Mouse (Mus musculus) spleen, postnatal 4 days (tissue): ENCODE measurements around the gene Ccdc190.

Experiments
- DNase-seq, 2 experiments: peaks; one replicate each; pipeline ENCODE4 v3.0.0; 2022; ENCODE audit warnings: low spot score in 2 of 2

Gene Ccdc190

DNA sequence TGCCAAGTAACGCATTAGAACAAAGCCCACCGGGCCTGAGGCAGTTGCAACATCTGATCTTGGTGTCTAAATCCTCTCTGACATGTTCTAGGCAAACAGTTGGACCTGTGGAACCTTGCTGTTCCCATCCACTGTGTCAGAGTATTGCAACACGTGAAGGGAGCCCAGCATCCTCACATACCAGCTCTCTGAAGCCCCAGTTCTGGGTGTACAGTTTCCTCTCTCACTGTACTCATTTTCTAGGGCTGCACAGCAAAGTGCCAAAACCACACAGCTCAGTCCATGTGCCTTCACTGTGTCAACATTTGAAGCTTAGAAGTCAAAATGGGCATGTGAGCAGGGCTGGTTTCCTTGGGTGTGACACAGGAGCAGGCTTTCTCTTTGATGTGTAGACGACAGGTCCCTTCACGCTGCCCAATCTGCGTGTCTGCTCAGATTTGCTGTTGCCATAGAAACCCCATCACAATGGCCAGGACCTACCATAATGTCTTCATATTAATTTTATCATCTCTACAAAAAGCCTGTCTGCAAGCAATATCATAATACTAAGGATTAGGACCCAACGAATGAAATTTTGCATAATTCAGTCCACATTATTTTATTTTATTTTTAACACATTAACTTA is 3.8 kb downstream of the Ccdc190 start:
- DNase-seq: no peak

DNA sequence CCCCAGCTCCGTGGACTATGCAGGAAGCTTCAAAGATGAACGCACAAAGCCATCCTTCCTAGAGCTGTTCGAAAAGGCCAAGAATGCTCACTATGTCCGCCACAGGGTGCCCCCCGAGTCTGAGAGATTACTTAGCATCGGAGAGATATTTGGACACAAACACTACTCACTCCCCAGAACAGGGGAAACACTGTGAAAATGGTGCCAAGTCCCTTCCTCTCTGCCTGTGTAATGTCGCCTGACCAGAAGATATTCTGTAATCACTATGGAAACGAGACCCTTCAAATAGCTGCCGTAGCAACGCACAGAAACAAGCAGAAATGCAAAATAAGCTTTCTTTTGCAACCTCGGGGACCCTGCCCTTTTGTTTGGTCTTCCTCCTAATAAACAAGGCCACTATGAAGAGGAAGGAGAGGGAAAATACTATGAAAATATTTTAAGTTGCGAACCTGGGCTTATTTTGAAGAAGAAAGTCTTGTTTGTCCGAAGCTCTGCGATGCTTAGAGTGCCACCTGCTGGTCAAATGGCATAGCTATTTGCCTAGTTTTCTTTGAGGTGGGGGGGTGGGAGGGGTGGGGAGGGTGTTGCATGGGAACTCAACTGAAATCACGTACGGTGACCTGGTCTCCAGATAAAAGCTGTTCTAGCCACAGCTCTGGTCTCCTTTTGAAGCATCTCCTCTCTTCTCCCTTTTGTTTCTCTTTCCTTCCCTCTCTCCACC is 5.7 kb downstream of the Ccdc190 start:
- peak in 1 of 2 experiments; percentile 68 for DNase-seq

DNA sequence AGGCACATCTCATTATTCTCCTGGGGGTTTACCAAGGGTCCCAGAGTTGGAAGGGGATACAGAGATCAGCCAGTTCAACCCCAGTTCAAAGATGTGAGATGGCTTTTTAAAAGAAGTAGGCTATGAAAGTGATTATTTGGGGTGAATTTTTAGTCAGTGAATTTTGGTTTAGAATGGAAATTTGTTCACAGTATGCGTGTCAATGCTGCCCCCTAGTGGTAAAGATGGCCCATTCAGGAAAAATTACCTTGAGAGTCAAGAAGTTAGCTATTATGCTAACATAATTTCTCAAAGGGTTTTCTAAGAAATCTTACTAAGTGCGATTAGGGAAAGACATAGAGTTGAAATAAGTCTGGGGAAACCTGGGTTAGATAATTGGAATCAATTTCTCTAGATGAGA is 10.9 kb downstream of the Ccdc190 start:
- no peak for DNase-seq

DNA sequence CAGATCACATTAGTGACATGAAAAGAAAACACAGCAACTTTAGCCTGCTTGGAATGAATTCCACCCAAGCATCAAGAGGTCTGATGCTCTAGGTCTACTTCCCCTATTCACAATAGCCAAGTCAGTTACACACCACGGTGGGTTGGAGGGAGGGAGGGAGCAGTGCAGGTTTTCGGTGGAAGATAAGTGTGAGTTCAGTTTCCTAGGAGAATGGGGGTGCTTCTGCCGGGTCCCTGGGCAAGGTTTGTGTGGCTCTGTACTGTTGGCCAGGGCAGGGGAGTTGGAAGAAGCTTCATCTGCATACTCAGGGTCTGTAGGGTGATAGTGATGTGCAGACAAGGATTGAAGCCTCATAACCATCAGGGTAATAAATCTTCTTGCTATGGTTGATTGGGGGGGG is 17.6 kb downstream of the Ccdc190 start:
- no peak for DNase-seq

DNA sequence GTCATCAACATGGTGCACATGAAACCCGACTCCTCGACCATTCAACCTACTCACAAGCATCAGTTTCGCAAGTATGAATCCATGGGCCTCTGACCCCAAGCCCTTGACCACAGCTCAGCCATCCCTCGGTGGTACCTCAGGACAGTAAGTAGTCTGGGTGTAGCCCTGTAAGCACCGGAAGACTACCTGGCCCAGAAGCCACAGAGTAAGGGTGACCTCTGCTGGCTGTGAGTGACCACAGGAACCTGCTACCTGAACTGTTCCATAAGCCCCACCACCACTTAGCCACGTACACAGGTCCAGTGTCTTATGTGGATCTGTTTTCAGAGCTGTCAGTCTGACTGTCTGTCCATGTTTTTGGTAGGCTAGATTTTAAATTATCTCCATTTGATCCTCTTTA is 19.2 kb downstream of the Ccdc190 start:
- DNase-seq: no peak

DNA sequence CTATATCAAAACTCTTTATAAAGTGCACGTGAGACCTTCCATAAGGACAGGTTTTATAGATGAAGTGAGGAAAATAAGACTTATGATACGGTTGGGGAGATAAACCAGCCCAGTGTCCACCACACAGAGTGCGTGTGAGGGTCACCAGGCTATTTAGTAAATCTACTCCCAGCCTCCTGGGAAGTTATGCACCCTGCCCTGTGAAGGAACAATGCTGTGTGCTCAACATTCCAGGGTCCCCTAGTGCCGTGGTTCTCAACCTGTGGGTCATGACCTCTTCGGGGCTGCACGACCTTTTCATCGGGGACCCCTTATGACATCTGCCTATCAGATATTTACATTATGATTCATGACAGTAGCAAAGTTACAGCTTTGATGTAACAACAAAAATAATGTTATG is 19.8 kb downstream of the Ccdc190 start:
- no peak for DNase-seq

DNA sequence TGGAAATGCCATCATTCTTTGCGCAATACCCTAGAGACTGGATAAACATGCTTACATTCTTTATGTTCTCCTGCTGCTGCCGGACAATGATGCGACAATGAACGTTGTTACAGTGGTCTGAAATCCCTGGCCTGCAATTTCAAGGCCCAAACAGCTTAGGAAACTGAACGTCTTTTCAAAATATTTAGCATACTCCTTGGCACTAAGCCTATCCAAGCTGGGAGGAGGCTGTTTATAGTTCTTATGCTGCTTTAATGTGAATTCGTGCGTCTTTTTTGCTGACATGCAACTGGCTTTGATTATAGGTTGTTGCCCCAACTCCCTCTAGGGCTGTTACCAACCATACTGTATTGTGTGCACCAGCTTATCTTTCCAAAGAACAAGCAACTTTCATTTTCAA is 20.4 kb downstream of the Ccdc190 start:
- DNase-seq: no peak

DNA sequence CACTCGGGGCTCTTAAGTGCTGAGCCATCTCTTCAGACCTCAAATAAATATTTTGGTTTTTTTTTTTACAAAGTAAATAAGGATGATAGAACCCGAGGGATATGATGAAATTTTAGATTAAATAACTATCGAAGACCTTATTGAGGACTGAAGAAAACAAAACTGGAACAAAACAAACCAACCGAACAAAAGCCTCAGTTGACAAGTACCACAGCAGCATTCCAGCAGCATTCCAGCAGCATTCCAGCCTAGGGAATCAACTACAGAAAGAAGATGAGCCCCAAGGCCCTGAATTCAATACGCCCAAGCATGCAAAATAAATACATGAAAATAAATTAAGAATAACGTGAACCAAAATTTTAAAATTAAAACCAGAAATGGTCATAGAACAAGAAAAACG is 21.5 kb downstream of the Ccdc190 start:
- no peak for DNase-seq

DNA sequence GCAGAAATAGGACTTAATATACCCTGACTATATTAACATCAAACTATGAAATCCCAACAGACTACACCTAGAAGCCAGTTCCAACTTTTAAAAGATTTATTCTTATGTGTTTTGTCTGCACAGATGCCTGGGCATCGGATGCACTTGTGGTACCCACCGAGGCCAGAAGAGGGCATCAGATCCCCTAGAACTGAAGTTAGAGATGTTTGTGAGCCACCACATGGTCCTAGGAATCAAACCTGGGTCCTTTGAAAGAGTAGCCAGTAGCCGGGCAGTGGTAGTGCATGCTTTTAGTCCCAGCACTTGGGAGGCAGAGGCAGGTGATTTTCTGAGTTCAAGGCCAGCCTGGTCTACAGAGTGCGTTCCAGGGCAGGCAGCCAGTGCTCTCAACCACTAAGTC is 22.2 kb downstream of the Ccdc190 start:
- no peak for DNase-seq

DNA sequence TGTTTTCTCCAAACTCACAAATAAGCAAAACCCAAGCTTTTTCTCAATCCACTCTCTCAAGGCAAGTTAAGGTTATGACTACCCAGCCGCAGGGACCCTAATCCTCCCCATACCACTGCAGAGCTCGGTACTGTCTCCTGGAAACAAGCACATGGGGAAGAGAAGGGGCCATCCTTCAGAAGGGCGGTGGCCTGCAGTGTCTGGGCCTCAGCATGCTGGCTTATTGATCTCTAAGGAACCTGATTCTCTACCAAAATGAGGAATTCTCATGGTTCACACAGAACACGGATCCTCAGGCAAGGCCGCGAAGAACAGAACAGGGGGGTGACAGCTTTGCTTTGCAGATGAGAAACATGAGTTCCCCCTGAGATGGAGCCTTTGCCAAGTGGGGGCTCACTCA is 23.1 kb downstream of the Ccdc190 start:
- no peak for DNase-seq

DNA sequence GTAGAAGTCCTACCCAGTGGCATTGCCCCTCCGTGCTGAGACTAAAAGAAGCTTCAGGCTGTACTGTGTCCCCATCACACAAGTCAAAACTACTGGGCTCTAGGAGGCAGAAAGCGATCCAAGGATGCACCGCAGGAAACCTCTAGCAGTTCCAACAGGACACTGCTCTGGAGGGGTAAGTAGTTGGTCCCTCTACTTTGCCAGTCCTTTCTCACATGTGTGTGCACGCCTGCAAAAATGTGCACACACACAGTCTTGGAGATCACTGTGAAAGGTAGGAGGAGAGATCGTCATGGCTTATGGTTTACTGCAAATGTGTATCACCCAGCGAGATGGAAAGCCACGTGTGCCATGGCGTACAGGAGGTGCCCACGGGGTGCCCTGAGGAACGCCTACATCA is 24.2 kb downstream of the Ccdc190 start:
- DNase-seq: no peak

DNA sequence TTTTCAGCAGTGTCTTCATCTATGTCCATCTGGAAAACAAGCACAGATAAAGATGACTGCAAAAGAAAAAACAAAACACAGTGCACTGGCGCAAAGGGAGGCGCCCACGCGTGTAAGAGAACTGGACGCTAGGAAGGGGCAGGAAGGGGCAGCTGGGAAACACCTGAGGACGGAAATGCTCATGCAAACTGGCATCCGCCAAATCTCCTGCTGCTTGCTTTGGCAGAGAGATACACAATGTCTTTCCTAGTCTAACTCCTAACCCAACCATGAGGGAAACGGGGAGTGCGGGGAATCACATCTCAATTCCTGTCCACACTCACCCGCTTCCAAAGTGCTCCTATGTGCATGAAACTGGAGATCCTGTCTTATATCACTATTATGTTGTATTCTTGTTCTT is 24.7 kb downstream of the Ccdc190 start:
- DNase-seq: no peak

DNA sequence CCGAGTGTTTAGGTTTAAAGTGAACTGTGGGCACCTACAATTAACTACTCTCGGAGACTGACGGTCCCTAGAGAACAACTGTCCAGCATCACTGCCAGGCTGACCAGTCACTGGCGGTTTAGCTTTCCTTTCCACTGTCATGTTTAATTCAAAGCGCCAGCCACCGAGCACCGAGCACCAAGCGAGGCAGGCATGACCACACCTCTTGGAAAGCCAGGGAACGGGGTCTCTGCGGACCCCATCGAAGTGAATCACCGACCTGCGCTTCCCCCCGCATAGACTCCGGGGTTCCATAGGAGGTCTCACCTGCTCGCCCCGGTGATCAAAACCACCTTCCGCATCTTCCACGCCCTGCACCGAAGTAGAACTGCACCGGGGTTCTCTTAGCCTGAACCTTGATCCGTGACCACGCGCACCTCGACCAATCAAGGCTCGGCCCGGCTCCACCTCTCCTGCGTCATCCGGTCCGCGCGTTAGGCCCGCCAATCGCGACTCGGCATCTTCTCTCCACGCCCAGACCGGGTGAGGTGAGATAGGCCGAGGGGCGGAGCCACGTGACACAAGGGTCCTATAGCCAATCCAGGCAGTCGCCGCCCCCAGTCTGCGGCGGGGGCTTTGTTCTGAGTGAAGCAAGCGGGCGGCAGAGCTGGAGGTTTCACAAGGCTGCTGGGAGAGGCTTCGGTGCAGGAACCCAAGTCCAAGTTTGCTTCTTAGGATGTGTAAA is 40.5 kb downstream of the Ccdc190 start, which contains the start of gene Hsd17b7:
Hsd17b7 (minus strand) TSS at position 450 of the 724 bp plus-strand sequence.
- DNase-seq: peak; percentile 96 to 97

DNA sequence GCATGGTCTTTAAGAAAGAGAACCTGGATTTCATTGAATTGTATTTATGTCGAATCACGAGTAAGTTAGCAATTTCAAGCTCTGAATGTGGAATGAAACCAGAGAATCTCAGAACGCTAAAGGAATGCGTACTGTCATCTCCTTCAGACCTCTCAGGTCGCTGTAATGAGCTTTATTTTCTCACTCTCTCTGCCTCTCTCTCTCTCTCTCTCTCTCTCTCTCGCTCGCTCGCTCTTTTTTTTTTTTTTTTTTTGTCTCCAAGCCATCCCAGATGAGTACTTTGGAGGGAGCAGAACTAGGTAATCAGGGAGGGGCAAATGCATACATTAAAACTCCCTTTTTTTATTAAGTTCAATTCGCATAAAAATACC is 41.1 kb downstream of the Ccdc190 start:
- DNase-seq: no peak

DNA sequence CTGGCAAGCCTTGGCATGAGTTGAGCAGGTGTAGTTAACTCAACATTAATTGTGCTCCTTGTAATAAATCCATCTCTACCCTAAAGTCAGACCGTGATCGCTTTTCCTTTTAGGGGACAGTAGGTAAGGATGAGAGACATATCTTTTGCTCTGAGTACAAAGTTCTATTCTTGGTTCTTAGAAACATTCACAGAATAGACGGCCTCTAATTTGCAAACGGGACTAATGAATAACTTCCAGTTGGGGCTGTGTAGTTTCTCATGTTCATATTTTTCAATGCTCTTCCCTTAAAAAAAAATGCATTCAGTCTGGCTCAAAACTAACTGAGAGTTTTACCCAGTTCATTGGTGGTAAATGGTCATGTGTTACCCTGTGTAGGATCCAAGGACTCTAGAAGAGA is 42.5 kb downstream of the Ccdc190 start:
- no peak for DNase-seq

DNA sequence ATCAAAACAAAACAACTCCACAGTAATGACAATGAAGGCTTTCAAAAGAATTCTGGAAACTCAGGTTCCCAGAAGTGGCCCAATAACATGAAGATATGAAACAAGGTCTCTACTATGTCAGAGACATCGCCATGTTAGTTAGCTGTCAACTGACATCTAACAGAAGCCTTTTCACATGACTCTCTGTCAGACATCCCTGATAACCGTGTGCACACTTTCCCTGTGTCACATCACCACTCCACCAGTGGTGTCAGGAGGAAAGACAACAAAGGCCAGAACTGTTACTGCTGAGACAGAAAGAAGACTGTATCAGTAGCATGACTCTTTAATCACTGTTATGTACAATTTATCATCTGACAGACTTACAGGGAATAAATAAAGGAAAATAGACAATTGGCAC is 43.5 kb downstream of the Ccdc190 start:
- DNase-seq: no peak

DNA sequence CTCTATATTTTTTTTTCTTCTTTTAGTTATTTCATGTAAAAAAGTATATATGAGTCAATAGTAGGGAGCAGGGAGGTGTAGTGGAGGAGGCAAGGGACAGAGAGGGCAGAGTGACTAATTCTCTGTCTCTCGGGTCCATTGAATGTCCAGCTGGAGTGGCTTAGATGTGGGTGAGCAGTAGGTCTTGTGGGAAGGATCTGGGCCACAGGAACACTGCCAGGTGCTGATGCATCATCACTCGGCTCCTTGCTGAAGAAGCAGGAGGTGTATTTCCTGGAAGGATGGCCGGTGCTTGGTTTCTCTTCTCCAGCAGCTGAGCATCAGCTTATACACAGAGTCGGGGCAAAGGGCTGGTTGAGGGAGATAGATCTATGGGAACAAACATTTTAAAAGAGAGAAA is 49.2 kb downstream of the Ccdc190 start:
- DNase-seq: no peak
